Mouse (Mus musculus): Measurements from ENCODE around the gene Olfr718-ps1.
"Not testable (repeated sequence)": the region's sequence is repeated elsewhere in the genome, so short reads cannot be mapped to it uniquely, and the experiment has no call there.

Olfr718-ps1 gene

DNA sequence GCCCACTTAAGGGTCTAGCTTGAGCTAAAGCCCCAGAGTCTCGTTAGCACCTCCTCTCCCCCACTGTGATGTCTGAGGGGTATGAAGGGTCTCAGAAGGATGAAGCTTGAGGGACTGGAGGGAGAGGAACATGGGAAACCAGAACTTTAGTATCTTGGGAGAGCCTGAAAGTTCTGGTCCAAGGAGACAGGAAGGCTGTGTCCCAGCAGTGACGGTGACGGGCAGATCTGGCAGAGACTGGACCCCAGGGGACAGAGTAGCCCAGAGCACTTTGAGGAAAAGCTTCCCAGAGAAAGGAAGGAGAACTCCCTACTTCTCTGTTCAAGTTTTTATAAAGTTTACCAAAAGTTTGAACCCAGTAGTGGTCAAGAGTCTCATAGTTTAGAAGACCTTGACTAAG lies at the start of gene Olfr718-ps1:
Gene Olfr718-ps1, minus strand, starts transcription at position 101 of the 400 bp plus-strand sequence.
- CTCF ChIA-PET = no interaction called here

DNA sequence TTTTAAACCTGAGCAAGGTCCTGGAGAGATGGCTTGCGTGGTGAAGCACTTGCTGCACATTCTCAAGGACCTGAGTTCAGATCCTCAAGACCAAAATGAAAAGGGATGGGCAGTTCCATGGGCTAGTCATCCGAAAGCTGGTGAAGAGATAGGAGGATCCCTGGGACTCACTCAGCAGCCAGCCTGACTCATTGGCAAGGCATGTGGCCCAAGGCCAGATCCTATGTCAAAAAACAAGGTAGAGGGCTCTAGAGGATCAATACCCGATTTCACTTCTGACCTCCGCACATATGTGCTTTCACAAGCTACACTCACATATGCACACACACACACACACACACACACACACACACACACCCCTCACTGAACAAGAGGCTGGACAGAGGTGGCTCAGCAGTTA lies 49.1 kb upstream of the Olfr718-ps1 start:
- CTCF ChIA-PET = no interaction called here

DNA sequence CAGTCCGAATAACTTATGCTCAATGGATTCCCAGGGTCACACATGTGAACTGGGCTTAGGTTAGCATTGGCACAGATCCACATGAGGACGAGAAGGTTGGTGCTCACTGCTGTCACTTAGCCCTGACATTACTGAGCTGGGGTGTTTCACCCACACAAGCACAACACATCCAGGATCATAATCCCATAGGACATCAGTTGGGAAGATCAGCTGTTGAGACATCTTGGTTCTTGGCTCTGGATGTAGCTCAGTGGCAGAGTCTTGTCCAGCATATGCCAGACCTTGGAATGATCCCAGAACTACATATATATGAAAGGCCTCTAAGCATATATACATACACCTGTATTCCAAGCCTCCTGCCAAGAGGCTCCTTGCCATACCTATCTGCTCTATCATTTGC lies 47.8 kb upstream of the Olfr718-ps1 start:
- CTCF ChIA-PET = no interaction called here

DNA sequence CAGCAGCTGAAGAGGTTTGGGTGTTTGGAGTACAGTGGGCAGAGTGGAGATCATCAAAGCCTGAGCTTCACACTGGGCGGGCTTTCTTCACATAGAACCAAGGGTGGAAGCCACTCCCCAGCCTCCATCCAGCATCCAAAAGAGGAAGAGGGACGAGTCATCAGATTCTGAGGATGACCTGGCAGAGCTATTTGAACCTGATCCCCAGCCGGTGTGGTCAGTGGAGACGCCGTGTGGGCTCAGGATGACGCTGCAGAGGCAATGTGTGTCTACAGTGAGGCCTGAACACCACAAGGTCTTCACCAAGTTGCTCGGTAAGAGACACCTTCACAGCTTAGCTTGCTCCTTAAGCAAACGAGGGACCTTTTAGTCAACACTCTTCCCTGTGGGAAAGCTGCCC lies 47.4 kb upstream of the Olfr718-ps1 start:
- CTCF ChIA-PET = not testable (repeated sequence)

DNA sequence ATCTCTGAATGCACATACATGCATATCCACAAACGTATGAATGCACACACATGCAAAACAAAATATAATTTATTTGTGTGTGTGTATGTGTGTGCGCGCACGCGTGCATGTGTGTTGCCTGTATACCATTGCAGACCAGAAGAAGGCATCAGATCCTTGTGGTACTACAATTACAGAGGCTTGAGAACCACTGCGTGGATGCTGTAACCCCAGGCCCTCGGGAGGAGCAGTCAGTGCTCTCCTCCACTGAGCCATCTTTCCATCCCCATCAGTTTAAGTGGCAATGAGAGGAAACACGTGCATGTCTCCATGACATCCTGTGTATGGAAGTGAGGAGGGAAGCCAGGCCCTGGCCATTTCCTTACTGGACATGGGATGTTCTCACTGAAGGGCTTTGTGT lies 45.4 kb upstream of the Olfr718-ps1 start:
- CTCF ChIA-PET = no interaction called here

DNA sequence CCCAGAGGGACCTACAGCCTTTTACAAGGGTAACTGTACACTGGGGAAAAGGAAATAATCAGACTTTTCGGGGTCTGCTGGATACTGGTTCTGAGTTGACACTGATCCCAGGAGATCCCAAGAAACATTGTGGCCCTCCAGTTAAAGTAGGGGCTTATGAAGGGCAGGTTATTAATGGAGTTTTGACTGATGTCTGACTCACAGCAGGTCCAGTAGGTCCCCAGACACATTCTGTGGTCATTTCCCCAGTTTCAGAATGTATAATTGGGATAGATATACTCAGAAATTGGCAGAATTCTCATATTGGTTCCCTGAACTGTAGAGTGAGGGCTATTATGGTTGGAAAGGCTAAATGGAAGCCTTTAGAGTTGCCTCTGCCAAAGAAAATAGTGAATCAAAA lies 40.6 kb upstream of the Olfr718-ps1 start:
- CTCF ChIA-PET = not testable (repeated sequence)

DNA sequence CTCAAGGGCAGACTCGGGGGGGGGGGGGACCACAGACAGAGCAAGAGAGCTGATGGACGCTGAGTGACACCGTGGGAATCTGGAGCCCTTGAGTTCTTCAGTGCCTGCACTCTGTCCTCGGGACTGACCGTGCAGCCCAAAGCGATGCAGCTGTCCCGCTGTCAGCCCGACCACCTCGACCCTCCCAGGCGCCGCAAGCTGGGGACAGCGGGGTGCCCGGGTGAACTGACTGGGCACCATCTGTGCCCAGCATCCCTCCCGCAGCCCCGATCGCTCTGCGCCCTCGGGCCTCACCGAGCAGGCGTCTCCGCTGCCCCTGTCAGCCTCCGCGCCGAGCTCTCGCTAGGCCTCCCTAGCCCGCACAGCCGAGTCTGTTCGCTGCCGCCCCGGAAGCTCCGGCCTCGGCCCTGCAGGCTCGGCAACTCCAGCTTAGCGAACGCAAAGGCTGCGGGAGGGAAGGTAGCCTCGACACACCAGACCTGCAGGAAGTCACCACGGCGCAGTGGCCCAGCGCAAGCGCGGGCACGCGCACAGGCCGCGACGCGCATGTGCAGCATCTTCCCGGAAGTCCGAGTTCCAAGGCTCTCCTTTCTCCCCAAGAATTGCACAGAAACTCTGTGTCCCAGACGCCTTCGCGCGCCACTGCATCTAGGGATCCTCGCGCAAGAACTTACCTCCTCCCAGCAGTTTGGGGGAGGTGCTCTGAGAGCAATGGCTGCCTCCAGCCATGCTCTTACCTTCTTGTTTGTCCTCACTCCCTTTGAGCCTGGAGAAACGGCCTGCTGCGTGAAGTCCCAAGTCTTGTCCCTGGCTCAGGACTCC lies 33.1 kb upstream of the Olfr718-ps1 start, which contains the start of the genes Rbak and Spdye4b:
Gene Rbak, minus strand, starts transcription at position 521 of the 822 bp plus-strand sequence.
Gene Spdye4b, plus strand, starts transcription at position 763 of the 822 bp plus-strand sequence.
- CTCF ChIA-PET = no interaction called here

DNA sequence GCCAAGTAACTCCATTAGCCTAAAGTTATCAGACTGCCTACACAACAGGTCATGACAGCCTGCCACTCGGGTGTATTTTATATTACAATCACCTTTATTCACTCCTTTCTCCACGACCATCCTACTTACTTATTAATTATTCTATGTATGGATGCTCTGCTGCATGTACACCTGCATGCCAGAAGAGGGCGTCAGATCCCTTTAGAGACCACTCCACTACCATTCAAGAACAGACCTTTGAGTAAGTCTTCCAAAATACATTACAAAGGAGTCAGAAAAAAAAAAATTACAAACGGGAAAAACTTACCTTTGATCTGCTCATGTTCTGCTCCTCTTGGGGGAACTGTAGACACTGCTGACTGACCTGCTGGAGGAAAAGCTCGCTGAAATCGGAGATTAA lies 31.8 kb upstream of the Olfr718-ps1 start:
- CTCF ChIA-PET = no interaction called here

DNA sequence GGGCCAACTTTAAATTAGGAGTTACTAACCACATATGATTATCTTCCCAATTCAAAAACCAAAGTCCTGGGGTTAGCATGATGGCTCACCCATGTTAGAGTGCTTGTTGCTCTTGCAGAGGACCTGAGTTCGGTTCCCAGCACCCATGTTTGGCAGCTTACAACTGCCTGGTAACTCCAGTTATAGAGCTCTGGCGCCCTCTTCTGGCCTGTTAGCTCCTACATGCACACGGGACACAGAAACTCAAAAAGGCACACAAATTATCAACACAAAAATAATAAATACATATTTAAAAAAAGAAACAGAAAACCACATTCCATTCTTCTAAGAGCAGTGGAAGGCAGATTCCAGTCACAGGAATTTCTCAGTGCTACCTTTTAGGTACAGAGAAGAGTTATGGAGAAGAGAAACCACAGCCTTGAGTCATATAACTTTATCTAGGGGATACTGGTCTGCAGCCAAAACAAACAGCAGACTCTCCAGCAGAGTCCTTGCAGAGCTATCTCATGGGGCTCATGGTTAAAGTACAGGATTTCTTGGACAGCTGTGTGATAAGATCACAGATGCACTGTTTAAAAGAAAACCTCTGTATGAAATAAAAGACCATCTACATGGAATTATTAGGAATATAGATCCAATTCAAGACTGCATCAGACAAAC lies 30.3 kb upstream of the Olfr718-ps1 start:
- CTCF ChIA-PET = no interaction called here

DNA sequence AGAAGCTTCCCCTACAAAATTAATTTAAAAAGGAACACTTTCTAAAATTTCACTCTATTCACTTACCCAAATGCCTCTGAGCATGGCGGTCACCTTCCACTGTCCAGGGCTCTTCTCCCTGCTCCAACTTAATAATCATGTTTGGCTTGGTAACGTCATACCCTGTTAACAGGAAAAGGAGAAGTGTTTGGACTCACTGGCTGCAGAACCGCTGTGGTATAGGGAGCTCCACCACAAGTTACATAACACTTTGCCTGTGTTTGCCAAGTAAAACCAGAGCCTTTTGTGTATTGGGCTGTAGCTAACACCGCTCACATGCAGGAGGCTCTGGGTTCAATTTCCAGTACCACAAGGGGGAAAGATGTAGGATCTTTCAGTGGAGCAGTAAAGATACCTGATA lies 28.6 kb upstream of the Olfr718-ps1 start:
- CTCF ChIA-PET = no interaction called here

DNA sequence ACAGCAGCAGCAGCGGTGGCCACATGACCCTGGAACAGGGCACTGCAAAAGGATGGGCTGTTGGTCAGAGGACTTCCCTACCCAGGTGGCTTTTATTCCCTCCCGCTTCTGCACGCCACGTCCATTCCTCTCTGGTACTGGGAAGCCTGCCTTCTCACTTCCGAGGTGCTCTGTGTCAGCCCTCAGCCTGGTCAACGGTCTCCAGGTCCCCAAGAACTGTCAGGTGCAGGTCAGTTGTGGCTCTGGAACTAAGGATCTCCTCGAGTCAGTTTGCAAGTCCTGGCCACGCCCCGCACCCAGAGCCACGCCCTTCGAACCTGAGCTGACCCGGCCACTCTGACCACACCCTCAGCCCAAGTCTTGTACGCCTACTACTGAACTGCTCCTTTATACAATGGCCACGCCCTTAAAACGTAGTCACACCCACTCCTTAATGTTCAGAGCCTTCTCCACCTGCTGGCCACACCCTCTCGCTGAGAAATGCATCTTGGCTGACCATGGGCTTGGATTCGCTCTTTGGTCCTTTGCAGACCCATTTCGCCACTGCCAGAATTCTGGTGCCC lies 18.2 kb upstream of the Olfr718-ps1 start:
- CTCF ChIA-PET = no interaction called here

DNA sequence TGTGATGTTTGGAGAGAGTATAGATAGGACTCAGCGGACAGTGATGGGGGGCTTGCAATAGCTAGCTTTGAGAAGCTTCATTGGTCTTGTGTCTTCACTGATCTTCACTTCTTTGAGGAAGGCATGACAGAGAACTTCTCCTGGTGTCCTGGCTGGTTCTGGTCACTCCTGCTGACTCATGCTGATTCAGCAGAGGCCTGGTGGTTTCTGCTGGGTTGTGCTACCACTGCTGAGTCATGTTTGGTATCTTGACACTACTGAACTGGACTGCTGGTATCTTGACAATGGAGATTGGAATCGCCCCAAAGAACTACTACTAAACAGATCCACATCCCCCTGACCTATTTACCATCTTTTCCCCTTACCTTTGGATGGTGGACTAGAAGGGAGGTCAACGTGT lies 8.2 kb upstream of the Olfr718-ps1 start:
- CTCF ChIA-PET = no interaction called here

DNA sequence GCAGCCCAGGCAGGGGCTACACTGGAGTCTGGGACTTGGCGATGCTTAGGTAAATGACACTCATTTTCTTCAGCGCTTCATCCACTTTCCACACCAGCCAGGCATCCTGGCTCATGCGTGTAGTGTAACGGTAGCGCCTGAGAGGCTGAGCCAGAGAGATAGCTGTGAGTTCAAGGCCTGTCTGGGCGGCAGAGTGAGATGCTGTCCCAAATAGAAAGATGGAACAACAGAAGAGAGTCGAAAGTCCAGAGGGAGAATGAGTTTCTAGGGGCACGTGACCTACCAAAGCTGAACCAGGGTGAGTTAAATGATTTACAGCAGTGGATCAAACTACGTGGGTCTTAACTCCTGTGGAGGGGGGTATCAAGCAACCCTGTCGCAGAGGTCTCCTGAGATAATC lies 6.4 kb upstream of the Olfr718-ps1 start:
- CTCF ChIA-PET = no interaction called here

DNA sequence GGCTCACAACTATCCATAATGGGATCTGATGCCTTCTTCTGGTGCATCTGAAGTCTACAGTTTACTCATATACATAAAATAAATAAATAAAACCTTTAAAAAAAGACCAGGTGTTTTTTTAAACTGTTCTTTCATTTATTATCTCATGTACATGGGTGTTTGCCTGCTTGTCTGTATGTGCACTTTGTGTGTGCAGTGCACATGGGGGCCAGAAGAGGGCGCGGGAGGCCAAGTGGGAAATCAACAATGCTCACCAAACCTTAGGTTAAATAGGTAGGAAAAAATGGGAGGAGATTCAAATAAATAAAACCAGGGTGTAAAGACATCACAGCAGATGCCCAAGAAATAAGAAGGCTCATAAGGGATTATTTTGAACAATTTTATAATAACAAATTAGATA lies 2.7 kb upstream of the Olfr718-ps1 start:
- CTCF ChIA-PET = no interaction called here

DNA sequence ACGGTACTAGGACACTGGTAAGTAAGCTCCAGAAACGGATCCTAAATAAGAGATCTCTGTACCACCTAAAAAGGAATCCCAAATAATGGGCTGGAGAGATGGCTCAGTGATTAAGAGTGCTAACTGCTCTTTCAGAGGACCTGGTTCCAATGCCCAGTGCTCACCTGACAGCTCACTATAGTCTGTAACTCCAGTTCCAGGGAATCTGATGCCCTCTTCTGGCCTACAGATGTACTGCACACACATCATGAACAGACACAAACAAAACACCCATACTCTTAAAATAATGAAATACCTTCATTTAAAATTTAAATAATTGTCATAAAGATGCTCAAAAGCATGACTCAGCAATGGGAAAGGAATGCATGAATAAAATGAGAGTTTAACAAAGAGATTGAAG lies 2.2 kb upstream of the Olfr718-ps1 start:
- CTCF ChIA-PET = no interaction called here

DNA sequence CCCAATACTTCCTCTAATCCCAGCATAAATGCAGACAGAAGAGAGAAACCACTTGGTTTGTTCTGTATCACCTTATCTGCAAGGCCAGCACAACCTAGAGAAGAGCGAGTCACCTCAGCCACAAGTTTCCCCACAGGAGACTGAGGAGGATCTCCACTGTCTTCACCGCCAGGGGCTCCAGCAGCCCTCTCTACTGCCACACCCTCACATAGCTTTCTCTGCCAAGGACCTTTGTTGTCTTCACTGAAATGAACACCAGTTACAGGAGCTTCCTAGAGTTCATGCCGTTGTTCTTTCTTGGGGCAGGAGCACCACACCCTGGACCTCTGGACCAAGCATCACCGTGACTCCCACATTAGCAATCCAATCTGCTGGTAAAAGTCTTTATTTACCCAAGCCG lies 1.3 kb upstream of the Olfr718-ps1 start:
- CTCF ChIA-PET = no interaction called here

DNA sequence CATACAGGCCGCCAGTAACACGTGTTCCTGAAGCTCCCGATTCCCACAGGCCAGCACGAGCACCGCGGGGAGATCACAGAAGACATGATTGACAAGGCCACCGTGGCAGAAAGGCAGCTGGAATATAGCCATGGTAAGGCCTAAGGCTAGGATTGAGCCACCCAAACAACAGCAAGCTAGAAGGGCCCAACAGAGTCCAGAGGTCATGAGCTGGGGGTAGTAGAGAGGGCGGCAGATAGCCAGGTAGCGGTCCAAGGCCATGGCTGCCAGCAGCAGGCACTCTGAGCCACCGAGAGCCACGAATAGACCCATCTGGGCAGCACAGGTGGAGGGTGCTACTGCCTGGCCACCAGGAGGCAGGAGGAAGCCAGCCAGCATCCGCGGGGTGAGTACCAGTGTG lies 9.8 kb downstream of the Olfr718-ps1 start:
- CTCF ChIA-PET = no interaction called here

DNA sequence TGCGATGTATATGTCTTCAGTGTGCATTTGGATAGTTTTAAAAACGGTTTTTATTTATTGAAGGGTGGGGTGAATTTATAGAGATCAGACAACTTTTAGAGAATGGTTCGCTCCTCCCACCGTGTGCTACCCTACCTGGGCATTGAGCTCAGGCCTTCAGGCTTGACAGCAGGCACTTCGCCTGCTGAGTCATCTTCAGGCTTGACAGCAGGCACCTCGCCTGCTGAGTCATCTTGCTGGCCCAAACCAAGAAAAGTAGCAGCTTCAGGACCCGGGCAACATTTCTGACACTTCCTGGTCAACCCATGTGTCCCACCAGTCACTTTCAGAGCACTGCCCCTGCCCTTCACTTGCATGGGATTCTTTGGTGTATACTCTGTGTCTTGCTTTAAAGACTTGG lies 12.3 kb downstream of the Olfr718-ps1 start:
- CTCF ChIA-PET = no interaction called here

DNA sequence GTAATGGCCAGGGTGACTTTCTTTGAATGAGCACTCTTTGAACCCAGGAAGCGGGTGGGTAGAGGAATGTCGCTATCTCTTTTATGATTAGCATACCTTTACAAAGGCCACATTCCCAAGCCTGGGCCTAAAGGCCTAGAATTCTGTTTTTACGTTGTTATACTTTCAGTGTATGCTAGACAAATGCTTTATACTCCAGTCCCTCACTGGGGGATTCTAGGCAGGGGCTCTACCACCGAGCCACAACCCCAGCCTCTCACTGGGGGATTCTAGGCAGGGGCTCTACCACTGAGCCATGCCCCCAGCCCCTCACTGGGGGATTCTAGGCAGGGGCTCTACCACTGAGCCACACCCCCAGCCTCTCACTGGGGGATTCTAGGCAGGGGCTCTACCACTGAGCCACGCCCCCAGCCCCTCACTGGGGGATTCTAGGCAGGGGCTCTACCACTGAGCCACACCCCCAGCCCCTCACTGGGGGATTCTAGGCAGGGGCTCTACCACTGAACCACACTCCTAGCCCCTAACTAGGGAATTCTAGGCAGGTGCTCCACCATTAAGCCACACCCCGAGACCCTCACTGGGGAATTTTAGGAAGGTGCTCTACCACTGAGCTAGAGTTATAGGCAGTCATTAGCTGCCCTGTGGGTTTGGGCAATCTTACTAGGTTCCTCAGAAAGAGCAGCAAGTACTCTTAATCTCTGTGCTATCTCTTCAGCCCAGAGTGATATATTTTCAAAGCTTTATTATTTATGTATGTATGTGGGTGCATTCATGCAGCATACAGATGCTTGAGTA lies 13.0 kb downstream of the Olfr718-ps1 start:
- CTCF ChIA-PET = not testable (repeated sequence)

DNA sequence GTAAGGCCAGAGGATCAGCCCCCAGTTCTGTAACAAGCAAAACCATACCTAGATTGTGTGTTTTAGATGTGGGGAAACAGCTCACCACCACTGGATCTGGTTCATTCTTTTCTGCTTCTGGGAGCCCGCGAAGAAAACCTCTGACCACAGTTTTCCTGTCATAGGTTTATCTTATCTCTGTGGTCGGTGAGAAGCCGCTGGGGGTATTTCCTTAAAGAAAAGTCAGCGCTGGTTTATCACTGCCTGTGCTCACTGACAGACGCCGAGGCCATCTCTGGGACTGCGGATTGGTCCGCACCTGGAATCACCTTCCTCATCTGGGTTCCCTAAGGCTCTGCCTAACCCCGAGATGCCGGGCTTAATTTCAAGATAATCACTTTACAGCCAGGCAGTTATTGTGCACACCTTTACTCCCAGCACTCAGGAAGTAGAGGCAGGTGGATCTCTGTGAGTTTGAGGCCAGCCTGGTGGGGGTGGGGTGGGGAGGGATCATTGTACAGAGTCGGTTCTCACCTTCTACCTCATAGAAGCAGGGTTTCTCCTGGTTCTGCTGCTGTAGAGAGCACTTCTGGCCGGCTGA lies 14.4 kb downstream of the Olfr718-ps1 start:
- CTCF ChIA-PET = no interaction called here

DNA sequence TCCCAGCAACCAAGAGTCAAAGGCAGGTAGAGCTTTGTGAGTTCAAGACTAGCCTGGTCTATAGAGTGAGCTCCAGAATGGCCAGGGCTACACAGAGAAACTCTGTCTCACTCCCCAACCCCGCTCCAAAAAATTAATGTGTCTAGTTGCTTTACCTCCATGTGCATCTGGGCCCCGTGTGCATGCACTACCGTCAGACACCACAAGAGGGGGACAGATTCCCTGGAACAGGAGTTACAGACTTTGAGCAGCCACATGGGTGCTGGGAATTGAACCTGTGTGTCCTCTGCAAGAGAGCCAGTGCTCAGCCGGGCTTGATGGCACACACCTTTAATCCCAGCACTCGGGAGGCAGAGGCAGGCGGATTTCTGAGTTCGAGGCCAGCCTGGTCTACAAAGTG lies 17.0 kb downstream of the Olfr718-ps1 start:
- CTCF ChIA-PET = interaction anchor here (0.7 kb wide), 1 partner anchor 807 kb away, joined by 3 read pairs; no protein-coding TSS in a partner anchor

DNA sequence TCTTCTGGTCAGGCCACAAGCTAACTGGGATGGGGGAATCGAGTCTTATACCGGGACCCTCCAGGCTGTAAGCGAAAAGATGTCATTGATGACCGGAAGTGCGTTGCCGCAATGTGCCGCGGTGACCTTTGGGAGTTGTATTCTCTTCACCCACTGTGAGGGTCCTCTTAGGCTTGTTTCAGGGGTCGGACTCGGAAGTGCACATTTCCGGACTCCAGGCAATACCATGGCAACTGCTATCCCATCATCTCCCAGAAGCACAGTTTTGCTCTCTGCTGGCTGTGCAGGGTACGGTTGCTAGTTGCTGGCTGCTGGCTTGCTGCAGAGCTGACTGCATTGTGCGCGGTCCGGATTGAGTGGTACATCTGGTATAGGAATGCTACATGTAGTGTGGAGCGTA lies 18.3 kb downstream of the Olfr718-ps1 start:
- CTCF ChIA-PET = interaction anchor here (0.7 kb wide), 1 partner anchor 20 kb away, joined by 8 read pairs; no protein-coding TSS in a partner anchor

Measured in spleen, embryonic (tissue).